Mouse (Mus musculus): ENCODE results near the gene Klhl20.
"Not testable (repeated sequence)": the region's sequence is repeated elsewhere in the genome, so short reads cannot be mapped to it uniquely, and the experiment has no call there.

Gene Klhl20
- long read RNA-seq, experiment 1, full-length matches to known transcripts = 1 of 2 reads
- long read RNA-seq, experiment 1, partial matches to known transcripts = 0 of 2 reads
- long read RNA-seq, experiment 1, other reads (novel, unspliced or antisense) = 1 of 2 reads
- long read RNA-seq, experiment 2, full-length matches to known transcripts = 3 of 7 reads
- long read RNA-seq, experiment 2, partial matches to known transcripts = 0 of 7 reads
- long read RNA-seq, experiment 2, other reads (novel, unspliced or antisense) = 4 of 7 reads

DNA sequence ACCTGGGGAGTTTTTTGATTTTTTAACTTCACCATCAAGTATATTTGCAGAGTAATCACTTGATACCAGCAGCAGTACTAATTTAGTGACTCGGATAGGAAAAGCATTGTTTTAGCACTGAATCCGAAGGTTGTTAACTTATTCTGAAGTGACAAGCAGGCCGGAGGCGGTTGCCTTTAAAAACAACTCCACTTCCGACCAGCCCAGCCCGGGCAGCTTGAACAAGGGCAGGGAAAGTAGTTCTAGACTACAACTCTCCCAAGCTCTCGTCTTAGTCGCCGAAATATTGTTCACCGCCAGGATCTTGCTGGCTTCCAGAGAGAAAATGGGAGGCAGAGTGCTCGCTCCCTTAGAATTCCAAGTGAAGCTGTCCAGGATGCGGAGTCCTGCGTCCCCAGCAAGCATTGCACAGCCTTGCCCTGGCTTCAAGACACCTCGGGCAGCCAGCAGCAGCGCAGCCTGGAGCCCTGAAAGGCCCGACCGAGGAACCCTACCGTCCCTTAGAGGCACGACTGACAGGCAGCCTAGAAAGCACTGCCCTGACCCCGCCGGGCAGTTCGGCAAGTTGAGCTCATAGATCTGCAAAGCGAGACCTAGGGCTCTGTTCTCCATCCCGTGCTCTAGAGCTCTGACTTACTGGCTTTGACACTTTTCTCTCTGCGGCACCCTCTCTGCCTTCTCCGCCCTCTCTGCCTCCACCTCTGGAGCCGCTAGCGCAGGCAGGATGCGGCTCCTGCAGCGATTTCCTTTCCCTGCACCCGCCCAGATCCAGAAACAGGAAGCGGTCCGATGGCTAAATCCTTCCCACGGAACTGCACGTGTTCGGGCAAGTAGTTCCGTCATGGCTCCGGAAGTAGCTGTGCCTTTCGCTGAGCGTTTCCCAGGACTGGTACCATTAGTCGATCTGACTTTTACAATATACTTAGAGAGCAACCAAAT is at the start of gene Klhl20:
TSS of gene Klhl20 (minus strand) at position 786 of the 939 bp plus-strand sequence.
- intact Hi-C loops (cut with DNase I) = no loop called here

DNA sequence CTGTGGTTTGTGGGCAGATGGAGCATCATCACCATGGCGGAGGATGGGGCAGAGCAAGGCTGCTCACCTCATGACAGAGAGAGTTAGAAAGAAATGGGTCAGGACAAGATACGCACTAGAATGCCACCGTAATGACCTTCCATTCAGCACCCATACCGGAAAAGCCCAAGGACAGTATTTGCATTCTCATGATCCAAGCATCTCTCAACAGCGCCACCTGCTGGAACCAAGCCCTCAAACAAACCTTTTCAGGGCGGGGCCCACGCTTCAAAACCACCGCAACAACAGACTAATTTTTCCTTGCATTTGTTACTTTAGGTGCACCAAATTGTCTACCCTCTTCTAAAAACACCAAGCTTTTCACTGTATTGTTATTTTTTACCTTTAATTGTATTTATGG is 49.4 kb upstream of the Klhl20 start:
- intact Hi-C loops (cut with DNase I) = no loop called here

DNA sequence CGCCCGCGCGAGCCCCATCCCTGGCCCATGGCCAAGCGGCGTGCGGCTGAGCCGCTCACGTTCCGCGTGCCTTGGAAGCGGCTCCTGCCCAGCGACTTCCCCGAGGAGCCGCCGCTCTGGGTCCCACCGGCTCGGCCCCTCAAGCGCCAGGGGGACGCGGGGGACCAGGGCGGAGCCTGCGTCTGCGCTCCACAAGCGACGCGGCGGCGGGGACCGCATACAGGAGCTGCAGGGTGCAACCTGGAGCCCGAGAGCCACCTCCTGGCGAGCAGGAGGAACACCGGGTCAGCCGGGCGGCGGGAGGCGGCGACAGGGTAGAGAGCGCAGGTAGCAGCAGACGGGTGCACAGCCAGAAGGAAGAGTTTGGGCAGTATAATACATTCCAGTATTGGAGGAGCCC is 39.3 kb upstream of the Klhl20 start:
- intact Hi-C loops (cut with DNase I) = loop anchor here (10.0 kb wide), 1 partner anchor 426 kb away; no protein-coding TSS in a partner anchor

DNA sequence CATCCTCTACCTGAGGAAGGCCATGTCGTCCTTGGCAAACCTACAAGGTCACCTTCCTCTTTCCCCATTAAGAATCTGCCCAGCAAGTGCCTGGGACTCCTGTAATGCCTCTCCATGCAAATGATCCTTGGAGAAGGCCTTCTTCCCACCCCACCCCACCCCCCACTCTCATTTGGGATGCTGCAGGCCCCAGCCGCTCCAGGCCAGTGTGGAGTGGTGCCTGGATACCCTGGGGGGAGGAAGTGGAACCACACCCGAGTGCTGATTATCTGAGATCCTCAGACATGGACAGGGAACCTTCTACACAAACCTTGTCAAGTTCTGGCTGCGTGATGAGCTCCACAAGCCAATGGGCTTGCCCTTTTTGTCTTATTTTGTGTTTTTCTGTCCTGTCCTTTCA is 29.0 kb upstream of the Klhl20 start:
- intact Hi-C loops (cut with DNase I) = no loop called here

DNA sequence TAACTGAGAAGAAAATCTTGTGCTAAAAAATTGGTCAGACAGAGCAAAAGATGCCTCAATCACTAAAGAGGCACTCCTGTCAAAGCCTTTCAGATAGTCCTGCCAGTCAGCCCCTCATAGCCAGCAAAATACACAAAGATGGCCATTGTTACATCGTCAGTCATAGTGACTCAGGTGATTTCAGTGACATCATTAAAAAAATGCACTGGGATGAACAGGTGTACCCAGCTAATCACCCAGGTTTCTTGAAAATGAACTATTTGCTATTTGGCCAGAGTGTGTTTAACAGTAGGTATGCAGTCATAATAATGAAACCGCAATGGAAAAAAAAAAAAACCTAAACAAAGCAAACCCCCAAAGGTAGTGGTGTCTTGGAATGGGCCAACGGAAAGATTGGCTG is 27.9 kb upstream of the Klhl20 start, which contains the start of gene Tex50:
TSS of gene Tex50 (minus strand) at position 101 of the 400 bp plus-strand sequence.
- intact Hi-C loops (cut with DNase I) = no loop called here

DNA sequence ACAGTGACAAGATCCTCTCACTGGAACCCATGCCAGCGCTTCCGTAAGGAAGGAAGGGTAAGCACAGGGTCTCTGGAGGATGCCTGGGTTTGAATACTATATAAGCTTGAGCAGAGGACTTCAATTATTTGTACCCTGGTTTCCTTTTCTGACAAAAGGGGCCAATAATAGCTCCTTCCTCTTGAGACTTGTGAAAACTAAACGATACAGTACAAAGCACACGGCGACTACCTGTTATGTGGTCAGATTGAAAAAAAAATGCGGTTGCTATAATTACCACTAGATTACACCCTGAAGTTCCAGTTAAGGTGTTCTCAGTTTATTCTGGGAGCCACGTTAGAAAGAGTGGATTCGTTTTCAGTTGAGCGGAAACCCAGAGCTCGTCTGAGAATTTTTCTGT is 25.2 kb upstream of the Klhl20 start:
- intact Hi-C loops (cut with DNase I) = no loop called here

DNA sequence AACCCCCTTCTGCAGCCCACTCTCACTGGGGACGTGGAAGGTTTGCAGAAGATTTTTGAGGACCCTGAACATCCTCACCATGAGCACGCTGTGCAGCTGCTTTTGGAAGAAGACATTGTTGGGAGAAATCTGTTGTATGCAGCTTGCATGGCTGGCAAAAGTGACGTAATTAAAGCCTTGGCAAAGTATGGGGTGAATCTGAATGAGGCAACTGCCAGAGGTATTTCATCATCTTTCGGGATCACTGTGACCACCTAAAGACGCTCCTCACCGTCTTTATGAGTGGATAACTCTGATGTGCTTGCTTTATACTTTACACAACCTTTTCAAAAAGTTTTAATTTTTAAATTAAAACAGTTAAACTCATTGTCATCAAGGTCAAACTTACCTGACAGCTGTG is 19.8 kb upstream of the Klhl20 start:
- intact Hi-C loops (cut with DNase I) = no loop called here

DNA sequence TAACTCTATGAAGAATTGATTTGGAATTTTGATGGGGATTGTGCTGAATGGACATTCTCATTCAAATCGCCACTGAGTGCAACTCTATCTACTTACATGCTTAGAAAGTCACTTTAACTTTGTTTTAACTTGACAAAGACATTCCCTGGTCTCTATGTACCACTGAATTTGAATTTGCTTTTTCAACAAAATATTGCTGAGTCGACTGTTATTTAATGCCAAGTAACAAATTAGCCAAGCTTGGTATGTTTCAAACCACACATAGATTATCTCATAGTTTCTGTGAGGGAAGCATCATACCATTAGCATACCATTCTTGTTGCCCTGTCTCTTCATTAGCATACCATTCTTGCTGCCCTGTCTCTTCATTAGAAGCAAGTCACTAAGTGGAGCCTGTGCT is 16.6 kb upstream of the Klhl20 start:
- intact Hi-C loops (cut with DNase I) = no loop called here

DNA sequence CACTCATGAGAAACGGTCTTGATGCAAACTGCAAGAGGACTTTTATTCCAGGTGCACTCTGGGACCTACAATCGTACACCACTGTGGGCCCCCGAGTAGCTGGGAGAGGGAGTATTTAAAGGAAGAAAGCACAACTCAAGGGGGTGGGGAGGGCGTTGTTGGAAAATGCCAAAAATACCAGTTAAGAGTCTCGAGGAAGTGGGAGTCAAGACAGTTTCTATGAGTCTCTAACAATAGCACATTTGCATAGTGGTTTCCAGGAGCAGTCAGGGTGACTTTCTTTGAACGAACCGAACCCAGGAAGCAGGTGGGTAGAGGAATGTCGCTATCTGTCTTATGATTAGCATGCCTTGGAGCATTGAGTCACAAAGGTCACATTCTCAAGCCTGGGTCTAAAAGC is 14.3 kb upstream of the Klhl20 start:
- intact Hi-C loops (cut with DNase I) = not testable (repeated sequence)

DNA sequence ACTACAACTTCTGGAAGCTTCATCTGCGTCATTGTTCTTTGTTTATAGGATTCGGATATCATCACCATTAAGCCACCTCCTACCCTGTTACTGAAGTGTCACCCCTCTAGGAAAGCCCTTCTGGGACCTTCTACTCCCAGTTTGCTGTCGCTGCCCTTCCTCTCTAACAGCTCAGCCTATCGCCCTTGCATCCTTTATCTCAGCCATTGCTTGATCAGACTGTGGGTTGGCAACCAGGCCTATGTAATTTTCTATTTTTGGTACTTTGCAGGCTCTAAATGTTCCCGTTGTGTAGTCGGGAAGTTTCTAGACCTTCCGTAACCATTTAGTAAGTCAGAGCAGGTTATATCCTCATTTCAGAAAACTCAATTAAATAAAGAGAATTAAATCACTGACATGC is 11.9 kb upstream of the Klhl20 start:
- intact Hi-C loops (cut with DNase I) = no loop called here

DNA sequence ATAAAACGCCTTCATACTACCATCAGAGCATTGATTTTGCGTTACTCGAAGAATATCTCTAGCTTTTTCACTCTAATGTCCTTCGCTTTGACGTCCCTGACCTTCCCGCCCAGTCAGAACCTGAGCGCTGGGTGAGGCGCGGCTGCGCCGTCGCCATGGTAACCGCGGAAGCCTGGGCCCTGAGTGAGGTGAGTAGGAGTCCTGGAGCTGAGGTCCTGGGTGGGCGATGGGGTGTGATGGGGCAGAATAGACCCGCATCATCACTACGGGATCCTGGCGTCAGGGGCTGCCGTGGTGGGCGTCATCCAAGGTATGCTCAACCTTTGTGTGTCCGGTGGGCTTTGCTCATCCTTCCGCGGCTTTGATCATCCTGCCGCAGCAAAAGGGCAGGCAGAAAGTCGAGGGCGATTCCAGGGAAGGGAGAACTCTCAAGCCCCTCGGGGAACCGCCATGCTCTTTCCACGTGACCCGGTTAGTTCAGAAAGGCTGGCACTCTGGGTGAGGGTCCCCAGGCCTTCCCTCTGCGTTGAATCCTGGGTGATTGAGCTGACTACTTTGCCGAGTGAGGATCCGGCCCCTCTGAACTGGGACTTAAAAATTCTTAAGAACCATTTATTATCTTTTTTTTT is 11.3 kb upstream of the Klhl20 start, which contains the start of gene Ankrd45:
TSS of gene Ankrd45 (plus strand) at position 161 of the 629 bp plus-strand sequence.
- intact Hi-C loops (cut with DNase I) = no loop called here

DNA sequence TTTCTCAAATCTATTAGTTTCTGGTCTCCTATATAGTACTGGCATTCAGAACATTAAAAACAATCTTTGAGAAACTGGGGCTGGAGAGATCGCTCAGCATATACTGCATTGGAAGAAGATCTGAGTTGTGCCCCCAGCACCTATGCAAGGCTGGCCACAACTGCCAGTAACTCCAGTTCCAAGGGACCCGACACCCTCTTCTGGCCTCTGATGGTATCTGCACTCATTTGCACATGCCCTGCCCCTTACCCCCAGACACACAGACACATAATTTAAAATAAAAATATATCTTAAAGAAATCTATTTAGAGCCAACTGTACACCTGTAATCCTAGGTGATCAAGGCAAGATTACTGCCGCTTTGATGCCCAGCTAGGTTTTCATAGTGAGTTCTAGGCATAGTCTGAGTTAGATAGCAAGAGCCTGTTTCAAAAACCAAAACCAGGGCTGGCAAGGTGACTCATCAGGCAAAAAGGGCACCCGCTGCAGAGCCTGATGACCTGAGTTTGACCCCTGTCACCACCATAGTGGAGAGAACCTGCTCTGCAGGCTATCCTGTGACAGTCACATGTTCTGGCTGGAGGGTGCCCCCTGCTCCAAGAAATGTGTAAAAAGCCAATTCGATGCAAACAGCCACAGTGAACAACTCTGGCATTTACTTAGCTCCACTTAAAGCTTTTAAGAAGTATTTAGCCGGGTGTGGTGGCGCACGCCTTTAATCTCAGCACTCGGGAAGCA is 8.9 kb upstream of the Klhl20 start:
- intact Hi-C loops (cut with DNase I) = no loop called here

DNA sequence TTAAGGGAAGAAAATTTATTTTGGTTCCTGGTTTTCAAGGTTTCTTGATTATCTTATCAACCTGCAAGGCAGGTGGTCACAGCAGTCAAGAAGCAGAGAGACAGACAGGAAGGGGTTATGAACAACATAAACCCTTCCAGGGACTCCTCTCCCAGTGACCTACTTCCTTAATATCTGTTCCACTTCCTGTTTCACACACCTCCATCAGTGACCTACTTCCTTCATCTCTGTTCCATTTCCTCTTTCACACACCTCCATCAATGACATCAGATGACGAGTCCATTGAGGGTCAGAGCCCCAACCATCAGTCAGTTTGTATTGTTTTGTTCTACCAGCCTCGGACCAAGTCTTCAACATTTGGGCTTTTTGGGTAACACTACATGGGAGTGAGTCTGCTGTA is 8.2 kb upstream of the Klhl20 start:
- intact Hi-C loops (cut with DNase I) = no loop called here

DNA sequence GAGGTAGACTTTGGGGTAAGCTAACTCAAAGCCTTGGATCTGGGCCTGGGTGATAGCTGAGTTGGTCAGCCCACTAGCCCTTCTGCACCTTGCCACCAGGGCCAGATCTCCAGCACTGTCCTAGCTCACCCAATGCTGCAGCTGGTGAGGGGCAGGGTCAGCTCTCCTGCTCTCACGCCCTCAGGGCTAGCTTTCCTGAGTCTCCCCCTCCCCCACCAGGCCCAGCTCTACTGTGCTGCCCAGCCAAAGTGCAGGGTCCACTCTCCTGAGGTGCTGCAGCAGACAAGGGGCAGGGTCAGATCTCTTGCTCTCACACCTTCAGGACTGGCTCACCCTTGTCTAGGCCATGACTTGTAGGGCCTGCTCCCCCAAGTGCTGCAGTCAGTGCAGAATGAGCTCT is 4.8 kb downstream of the Klhl20 start:
- intact Hi-C loops (cut with DNase I) = no loop called here

DNA sequence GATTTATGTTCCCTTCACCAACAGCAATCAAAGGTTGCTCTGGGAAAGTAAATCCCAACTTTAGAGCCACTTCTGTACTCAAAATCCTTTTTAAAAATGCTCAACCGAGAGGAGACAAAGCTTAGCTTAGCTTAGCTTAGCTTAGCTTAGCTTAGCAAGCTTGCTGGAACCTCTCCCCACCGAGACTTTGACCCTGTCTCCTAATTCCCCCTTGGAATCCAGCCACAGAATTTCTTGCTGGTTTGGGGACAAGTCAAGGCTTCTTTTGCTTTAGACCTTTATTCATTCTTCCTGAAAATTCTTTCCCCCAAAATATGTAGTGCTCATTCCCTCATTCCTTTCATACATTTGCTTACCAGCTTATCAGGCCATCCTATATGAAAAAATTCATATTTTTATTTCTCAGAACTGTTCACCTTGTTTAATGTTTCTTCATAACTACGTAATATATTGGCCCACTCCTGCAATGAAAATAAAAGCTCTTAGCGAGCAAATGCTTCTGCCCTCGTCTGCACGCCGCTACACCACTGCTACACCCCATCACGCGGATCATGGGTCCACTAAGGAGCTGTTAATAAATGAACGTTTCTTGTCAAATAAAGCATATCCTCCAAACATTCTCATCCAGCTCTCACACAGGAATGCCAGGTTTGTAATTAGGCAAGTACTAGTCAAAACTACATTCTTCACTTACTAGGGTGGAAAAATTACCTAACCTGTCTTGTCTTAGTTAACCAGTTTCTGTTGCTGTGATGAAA is 8.5 kb downstream of the Klhl20 start:
- intact Hi-C loops (cut with DNase I) = no loop called here

DNA sequence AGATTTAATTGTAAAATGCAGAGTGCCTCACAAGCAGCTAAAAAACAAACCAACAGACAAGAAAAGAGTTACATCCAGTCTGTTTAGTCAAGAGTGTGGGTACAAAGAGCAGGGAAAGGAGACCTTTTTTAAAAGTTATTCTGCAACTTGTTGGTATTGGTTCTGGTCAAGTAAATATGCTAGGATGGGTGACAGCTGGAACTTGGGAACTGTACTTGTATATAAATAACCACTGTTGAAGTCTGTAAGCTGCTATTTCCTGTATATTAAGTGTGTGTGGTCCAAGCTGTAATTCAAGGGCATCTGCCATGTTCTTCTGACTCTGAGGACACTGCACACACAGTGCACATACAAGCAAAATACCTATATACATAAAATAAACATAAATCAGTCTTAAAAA is 16.7 kb downstream of the Klhl20 start:
- intact Hi-C loops (cut with DNase I) = no loop called here

DNA sequence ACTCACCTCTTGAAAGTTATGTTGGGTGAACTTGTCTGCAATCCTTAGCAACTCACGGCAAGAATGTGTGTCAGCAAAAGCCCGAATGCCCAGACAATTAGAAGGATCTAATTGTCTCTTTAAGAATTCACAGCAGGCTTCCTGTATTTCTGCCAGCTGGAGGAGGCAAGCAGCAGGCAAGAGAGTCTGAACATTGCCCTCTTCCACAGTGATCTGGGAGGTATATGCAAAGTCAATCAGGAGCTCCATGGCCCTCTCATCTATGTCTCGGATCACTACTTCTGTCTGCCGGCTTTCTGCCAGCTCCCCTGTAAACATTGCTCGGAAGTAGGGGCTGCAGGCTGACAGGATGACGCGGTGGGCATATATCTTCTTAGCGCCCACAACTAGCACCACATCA is 22.1 kb downstream of the Klhl20 start:
- intact Hi-C loops (cut with DNase I) = no loop called here

DNA sequence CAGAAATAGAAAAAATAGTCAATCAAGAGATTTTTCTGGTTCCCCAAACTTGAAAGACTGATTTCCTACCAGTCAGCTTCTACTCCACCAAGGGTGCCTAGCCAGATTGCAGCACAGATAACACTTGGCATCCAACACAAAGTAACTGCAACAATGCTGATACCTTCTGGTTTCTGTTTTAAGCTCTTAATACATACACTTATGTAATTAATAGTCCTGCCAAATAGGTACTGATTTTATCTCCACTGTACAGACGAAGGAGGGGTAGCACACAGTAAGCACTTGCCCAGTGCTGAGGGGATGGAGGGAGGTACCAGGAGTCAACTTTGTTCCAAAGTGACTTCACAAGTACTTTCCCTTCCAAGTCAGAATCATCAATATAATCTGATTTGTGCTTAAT is 27.5 kb downstream of the Klhl20 start:
- intact Hi-C loops (cut with DNase I) = no loop called here

DNA sequence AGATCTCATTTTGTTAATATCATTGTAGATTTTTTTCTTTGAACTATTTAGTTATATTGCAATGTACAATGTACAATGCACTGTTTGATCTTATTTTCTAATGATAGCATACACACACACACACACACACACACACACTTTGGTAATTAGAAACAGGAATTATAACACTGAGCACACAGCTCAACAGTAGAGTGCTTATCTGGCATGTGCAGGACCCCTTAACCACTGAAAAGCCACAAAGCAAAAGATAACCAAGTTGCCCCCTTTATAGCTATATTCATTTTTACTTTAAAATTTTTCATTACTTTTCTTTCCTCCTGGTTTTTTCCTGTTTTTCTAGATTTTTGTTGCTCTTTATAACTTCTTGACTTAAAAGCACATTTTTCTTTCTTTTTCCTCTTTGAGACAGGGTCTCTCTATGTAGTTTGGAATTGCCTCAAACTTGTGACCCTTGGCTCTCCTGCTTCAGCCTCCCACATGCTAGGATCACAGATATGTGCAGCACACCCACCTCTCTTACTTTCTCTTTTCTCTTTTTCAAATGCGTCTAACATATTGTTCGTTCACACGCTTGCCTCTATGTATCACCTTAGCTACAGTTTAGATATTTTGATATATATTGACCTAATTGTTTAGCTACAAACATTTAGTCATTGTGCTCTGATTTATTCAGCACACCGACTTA is 31.4 kb downstream of the Klhl20 start:
- intact Hi-C loops (cut with DNase I) = no loop called here

DNA sequence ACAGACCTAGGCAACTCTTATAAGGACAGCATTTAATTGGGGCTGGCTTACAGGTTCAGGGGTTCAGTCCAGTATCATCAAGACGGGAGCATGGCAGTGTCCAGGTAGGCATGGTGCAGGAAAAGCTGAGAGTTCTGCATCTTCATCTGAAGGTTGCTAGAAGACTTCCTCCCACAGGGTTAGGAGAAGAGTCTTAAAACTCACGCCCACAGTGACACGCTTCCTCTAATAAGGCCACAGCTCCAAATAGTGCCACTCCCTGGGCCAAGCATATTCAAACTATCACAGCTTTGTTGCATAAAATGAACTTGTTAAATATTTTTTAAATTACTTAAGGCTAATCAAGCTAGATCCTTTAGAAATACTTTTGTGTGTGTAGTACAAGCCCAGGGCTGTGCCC is 54.1 kb downstream of the Klhl20 start:
- intact Hi-C loops (cut with DNase I) = no loop called here

Data from adrenal gland (tissue).